Mouse (Mus musculus) macrophage (primary cell): ENCODE results near the gene Vmo1. TPM values are rescaled to one million over a fixed set of nuclear protein-coding genes. Genes with fewer than 3 reads are reported as not detected.
"Not testable (repeated sequence)": the region's sequence is repeated elsewhere in the genome, so short reads cannot be mapped to it uniquely, and the experiment has no call there.

Experiments used
- H3K27ac ChIP-seq: fragments of 350-480 bp; formaldehyde crosslinking; 2 replicates; pipeline ENCODE4 v1.9.0; 2021
- H3K36me3 ChIP-seq: fragments of 350-480 bp; formaldehyde crosslinking; 2 replicates; pipeline ENCODE4 v1.9.0; 2021; ENCODE audit errors: inconsistent target
- H3K4me3 ChIP-seq: fragments of 350-480 bp; formaldehyde crosslinking; 2 replicates; pipeline ENCODE4 v1.9.0; 2021; ENCODE audit errors: inconsistent target
- H3K79me2 ChIP-seq: fragments of 350-480 bp; formaldehyde crosslinking; 2 replicates; pipeline ENCODE4 v1.9.0; 2021; ENCODE audit errors: inconsistent target
- WGBS: methylation state at CpG from one replicate; pipeline ENCODE4 v1.1.7; 2026; ENCODE audit warnings: inconsistent platforms; ENCODE audit not compliant: missing documents; 5-methylcytosine and 5-hydroxymethylcytosine counted together
- polyA plus RNA-seq: library from polyadenylated mRNA; stranded (reverse); fragments of 250-400 nt; gene quantifications from 3 replicates; pipeline ENCODE4 v1.2.4, GENCODE M21; 2018; ENCODE audit warnings: inconsistent platforms

The Vmo1 gene
- polyA plus RNA-seq, 1 experiment from 2014 or later: not detected

- 43% methylated on average over 1 of the region's 2 CpGs for WGBS
- Histone ChIP-seq H3K79me2 (peaks cover 15% of the 10 kb centered on the region), H3K36me3 (peaks cover 19% of the 10 kb centered on the region)
- not testable (repeated sequence) for H3K27ac ChIP-seq, H3K4me3 ChIP-seq
Observed at GRCm38 (mm10) chr11:70531065-70531464, 16.6 kb upstream of the Vmo1 start.

- 59% methylated on average over 7 of the region's 7 CpGs for WGBS
- peaks cover 19% of the 10 kb centered on the region for H3K36me3 ChIP-seq
- H3K79me2 ChIP-seq: peaks cover 23% of the 10 kb centered on the region
- H3K4me3 ChIP-seq: no peak overlapping the region
- peak overlapping the region; percentile 79 for H3K27ac ChIP-seq
Observed at GRCm38 (mm10) chr11:70528610-70529009, 14.2 kb upstream of the Vmo1 start.

GRCm38 (mm10) chr11:70526211-70526610, 11.8 kb upstream of the Vmo1 start:
- 99% methylated on average over 12 of the region's 12 CpGs for WGBS
- H3K4me3 ChIP-seq: peak overlapping the region; percentile 97

GRCm38 (mm10) chr11:70525726-70526125, 11.3 kb upstream of the Vmo1 start:
- Histone ChIP-seq H3K36me3 (peaks cover 19% of the 10 kb centered on the region), H3K79me2 (peaks cover 23% of the 10 kb centered on the region), H3K4me3 (peak overlapping the region; percentile 97), H3K27ac (peak overlapping the region; percentile 79)
- WGBS: 2% methylated on average over 12 of the region's 12 CpGs

More at GRCm38 (mm10) chr11:70526211-70526610, 11.8 kb upstream of the Vmo1 start:
- Histone ChIP-seq H3K36me3 (peaks cover 19% of the 10 kb centered on the region), H3K27ac (peak overlapping the region; percentile 79), H3K79me2 (peaks cover 23% of the 10 kb centered on the region)

GRCm38 (mm10) chr11:70525184-70525678, 10.8 kb upstream of the Vmo1 start, which contains the start of gene Psmb6:
Psmb6 (plus strand) TSS chr11:70525367.
- WGBS: 0% methylated on average over 25 of the region's 26 CpGs
- peaks cover 23% of the 10 kb centered on the region for H3K79me2 ChIP-seq
- H3K4me3 ChIP-seq: peak within 1 kb of the TSS; percentile 97
- peak within 1 kb of the TSS; percentile 79 for H3K27ac ChIP-seq
- peaks cover 19% of the 10 kb centered on the region for H3K36me3 ChIP-seq

GRCm38 (mm10) chr11:70524782-70525181, 10.4 kb upstream of the Vmo1 start:
- Histone ChIP-seq H3K4me3 (peak overlapping the region; percentile 97), H3K27ac (peak overlapping the region; percentile 79)
- 6% methylated on average over 6 of the region's 8 CpGs for WGBS

GRCm38 (mm10) chr11:70523306-70523989, 9.0 kb upstream of the Vmo1 start:
- 95% methylated on average over 5 of the region's 8 CpGs for WGBS
- H3K36me3 ChIP-seq: peaks cover 19% of the 10 kb centered on the region
- H3K79me2 ChIP-seq: peaks cover 23% of the 10 kb centered on the region
- H3K27ac ChIP-seq, H3K4me3 ChIP-seq: not testable (repeated sequence)

More at GRCm38 (mm10) chr11:70524782-70525181, 10.4 kb upstream of the Vmo1 start:
- Histone ChIP-seq H3K36me3 (peaks cover 19% of the 10 kb centered on the region), H3K79me2 (peaks cover 23% of the 10 kb centered on the region)

- Histone ChIP-seq H3K27ac (no peak overlapping the region), H3K36me3 (no peaks in the 10 kb centered on the region), H3K4me3 (no peak overlapping the region), H3K79me2 (peaks cover under 1% of the 10 kb centered on the region; the same call in 1 of the 2 replicates)
- 90% methylated on average over 38 of the region's 41 CpGs for WGBS
Observed at GRCm38 (mm10) chr11:70520178-70520769, 5.9 kb upstream of the Vmo1 start.

- Histone ChIP-seq H3K27ac (no peak within 1 kb of the TSS), H3K4me3 (no peak within 1 kb of the TSS), H3K79me2 (no peaks in the 10 kb centered on the region), H3K36me3 (no peaks in the 10 kb centered on the region)
- 91% methylated on average over 10 of the region's 10 CpGs for WGBS
Observed at GRCm38 (mm10) chr11:70518923-70519322, 4.5 kb upstream of the Vmo1 start, which contains the start of gene Gltpd2. Gltpd2 (plus strand) TSS chr11:70519196.

- no peaks in the 10 kb centered on the region for H3K79me2 ChIP-seq
- H3K4me3 ChIP-seq: no peak overlapping the region
- H3K27ac ChIP-seq: no peak overlapping the region
- no peaks in the 10 kb centered on the region for H3K36me3 ChIP-seq
- WGBS: 100% methylated on average over 1 of the region's 1 CpGs
Observed at GRCm38 (mm10) chr11:70518436-70518835, 4.0 kb upstream of the Vmo1 start.

GRCm38 (mm10) chr11:70516352-70516751, 1.9 kb upstream of the Vmo1 start:
- WGBS: 38% methylated on average over 2 of the region's 2 CpGs
- H3K79me2 ChIP-seq: no peaks in the 10 kb centered on the region
- no peak overlapping the region for H3K4me3 ChIP-seq

GRCm38 (mm10) chr11:70513520-70513919, 896 bp downstream of the Vmo1 start:
- H3K27ac ChIP-seq: no peak overlapping the region

More at GRCm38 (mm10) chr11:70516352-70516751, 1.9 kb upstream of the Vmo1 start:
- Histone ChIP-seq H3K36me3 (no peaks in the 10 kb centered on the region), H3K27ac (no peak overlapping the region)

GRCm38 (mm10) chr11:70512709-70513342, 1.6 kb downstream of the Vmo1 start:
- no peaks in the 10 kb centered on the region for H3K36me3 ChIP-seq
- no peaks in the 10 kb centered on the region for H3K79me2 ChIP-seq
- WGBS: 73% methylated on average over 7 of the region's 7 CpGs
- H3K27ac ChIP-seq: no peak overlapping the region
- no peak overlapping the region for H3K4me3 ChIP-seq

More at GRCm38 (mm10) chr11:70513520-70513919, 896 bp downstream of the Vmo1 start:
- no peaks in the 10 kb centered on the region for H3K79me2 ChIP-seq
- H3K4me3 ChIP-seq: no peak overlapping the region
- 85% methylated on average over 11 of the region's 11 CpGs for WGBS
- H3K36me3 ChIP-seq: no peaks in the 10 kb centered on the region

- Histone ChIP-seq H3K27ac (no peak overlapping the region), H3K36me3 (no peaks in the 10 kb centered on the region), H3K79me2 (no peaks in the 10 kb centered on the region), H3K4me3 (no peak overlapping the region)
- 96% methylated on average over 6 of the region's 7 CpGs for WGBS
Observed at GRCm38 (mm10) chr11:70511825-70512224, 2.6 kb downstream of the Vmo1 start.
